Mouse (Mus musculus): ENCODE measurements at regions not wholly inside any gene's neighbourhood (a gene's known extent, or its start where the extent isn't known, plus 50 kb on each side); places are given as distances from the start of the nearest gene placed in this dataset.
"Not testable (repeated sequence)": the region's sequence is repeated elsewhere in the genome, so short reads cannot be mapped to it uniquely, and the experiment has no call there.

DNA sequence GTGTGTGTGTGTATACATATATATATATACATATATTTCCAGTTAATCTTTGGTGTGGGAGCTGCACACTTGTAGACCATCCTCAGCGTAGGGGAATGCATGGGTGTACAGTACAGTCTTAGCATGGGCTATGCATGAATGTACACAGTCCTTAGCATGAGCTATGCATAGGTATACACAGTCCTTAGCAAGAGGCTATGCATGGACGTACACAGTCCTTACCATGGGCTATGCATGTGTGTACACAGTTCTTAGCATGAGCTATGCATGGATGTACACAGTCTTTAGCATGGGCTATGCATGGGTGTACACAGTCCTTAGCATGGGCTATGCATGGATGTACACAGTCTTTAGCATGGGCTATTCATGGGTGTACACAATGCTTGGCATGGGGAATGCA lies 70.5 kb downstream of the Rchy1 start:
- DNase-seq: no peak

GRCm38 (mm10) chr5:91881771-91882170 lies 81.1 kb downstream of the Rchy1 start:
- no peak for DNase-seq

DNA sequence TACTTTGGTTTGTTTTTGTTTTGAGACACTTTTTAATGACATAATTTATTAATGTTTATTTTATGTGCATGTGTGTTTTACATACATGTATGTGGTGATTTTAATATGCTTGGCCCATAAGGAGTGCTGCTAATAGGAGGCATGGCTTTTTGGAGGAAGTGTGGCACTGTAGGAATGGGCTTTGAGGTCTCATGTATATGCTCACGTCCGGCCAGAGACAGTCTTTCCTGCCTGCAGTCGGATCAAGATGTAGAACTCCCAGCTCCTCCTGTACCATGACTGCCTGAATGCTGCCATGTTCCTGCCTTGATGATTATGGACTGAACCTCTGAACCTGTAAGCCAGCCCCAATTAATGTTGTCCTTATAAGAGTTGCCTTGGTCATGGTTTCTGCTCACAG lies 82.6 kb downstream of the Rchy1 start:
- no peak for DNase-seq

DNA sequence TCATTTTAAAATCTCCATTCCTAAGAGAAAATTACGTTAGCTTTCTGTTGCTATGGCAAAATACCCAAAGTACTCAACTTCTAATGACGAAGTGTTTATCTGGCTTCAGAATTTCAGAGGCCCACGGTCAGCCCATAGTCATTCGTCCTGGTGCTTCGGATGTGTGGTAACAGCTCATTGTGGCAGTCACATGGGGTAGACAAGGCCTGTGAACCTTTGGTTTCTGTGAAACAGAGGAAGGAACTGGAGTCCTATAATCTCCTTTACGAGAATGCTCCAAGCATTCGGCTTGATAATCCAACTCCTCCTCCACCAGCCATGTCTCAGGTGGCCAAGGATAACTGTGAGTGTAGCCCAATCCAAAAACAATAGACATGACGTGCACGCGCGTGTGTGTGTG lies 84.2 kb downstream of the Rchy1 start:
- no peak for DNase-seq

- DNase-seq: no peak
These were observed 86.2 kb downstream of the Rchy1 start for GRCm38 (mm10) chr5:91876682-91877031.

- DNase-seq: no peak
These were observed 86.8 kb downstream of the Rchy1 start for GRCm38 (mm10) chr5:91875875-91876681.

- no peak for DNase-seq
These were observed 90.1 kb downstream of the Rchy1 start for GRCm38 (mm10) chr5:91872816-91873215.

DNA sequence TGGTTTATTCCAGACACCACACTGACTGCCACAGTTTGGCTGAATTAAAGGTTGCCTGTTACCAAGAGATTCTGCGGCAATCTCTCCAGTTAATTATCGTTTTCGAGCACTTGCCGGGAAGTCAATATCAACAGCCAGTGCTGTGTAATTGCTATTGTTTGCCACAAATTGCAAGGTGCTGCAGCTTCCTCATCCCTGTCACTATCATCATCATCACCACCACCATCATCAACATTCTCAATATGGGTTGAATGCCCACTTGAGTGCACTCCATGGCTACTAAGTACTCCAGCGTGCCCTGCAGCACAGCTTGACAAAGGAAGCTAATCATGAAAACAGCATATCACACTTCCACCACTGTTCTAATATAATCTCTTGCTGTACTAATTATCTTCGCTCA lies 93.1 kb downstream of the Rchy1 start:
- DNase-seq: no peak

- DNase-seq: peak in 1 of 2 experiments; percentile 8
These were observed 96.7 kb downstream of the Rchy1 start for GRCm38 (mm10) chr5:91866184-91866583.

- DNase-seq: no peak
These were observed 97.5 kb downstream of the Rchy1 start for GRCm38 (mm10) chr5:91865365-91865764.

- DNase-seq: no peak
These were observed 100.0 kb downstream of the Rchy1 start for GRCm38 (mm10) chr5:91862843-91863242.

GRCm38 (mm10) chr5:91862243-91862642 lies 100.6 kb downstream of the Rchy1 start:
- DNase-seq: no peak

DNA sequence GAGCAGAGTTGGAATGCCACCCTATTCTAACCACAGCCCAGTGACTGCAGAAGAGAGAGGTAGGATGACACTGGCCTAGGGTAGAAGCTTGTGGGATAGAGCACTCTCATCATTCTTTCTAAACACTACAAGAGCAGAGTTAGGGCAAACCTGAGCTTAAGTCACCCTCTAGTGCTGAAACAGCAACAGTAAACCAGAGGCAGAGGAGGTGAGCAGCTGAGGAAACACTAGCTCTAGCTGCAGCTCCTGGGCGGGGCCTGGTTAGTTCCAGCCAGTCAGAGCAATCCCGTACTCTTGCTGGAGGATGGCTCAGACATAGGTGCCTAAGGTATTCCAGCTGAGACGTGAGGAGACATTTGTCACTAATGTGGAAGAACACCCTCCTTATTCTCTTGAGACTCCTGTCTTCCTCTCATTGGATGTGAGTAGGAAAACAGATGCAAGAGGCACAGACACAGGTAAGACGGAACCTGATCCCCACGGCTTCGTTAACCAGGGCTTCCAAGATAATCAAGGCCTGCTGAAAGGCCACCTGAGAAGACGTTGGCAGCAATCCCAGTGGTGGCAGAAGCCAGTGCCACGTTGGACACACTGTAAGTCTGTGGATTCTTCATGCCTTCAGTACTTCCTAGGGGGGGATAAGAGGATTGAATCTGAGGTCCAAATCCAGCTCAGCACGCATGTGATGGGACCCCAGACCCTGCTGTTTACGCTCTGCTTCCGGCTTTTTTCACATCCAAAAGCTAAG lies 101.3 kb downstream of the Rchy1 start:
- peak in 1 of 2 experiments; percentile 19 for DNase-seq

- DNase-seq: no peak
These were observed 102.4 kb downstream of the Rchy1 start for GRCm38 (mm10) chr5:91860489-91860888.

GRCm38 (mm10) chr5:91852330-91852729 lies 110.5 kb downstream of the Rchy1 start:
- DNase-seq: no peak

GRCm38 (mm10) chr5:91850862-91851569 lies 111.9 kb downstream of the Rchy1 start:
- not testable (repeated sequence) for DNase-seq

- no peak for DNase-seq
These were observed 112.4 kb downstream of the Rchy1 start for GRCm38 (mm10) chr5:91850440-91850839.

GRCm38 (mm10) chr5:91849533-91849932 lies 113.3 kb downstream of the Rchy1 start:
- no peak for DNase-seq

DNA sequence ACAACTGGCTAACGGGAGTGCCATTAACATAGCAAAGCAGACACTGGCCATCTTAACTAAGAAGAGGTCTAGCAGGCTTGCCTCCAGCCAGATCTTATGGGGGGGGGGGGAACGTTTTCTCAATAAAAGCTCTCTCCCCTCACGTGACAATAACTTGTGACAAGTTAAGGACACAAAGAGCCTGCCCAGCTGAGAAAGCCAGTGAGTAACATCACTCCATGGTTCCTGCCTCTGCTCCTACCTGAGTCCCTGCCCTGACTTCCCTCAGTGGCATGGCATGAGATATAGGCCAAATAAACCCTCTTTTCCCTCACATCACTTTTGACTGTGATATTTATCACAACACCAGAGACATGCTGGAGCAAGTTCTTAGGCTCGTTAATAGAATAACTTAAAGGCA lies 113.8 kb downstream of the Rchy1 start:
- DNase-seq: no peak

- DNase-seq: no peak
These were observed 114.3 kb downstream of the Rchy1 start for GRCm38 (mm10) chr5:91848528-91848927.

DNA sequence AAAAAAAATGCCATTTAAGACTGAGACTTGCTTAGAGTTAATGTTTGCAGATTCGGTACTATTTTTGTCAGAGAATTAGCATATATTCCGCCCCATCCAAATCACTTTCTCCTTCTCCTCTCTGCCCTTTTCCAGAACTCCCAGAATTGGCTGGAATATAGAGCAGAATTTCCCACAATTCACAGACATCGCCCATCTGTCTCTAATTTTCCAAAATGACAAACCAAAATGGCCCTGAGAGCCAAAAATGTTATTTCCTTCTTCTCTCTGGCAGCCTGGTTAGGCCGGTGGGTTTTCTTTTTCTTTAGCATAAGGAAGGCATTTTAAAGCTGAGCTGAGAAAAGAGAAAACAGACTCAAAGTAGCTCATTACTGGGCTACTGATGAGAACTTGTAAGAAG lies 119.8 kb downstream of the Rchy1 start:
- no peak for DNase-seq

DNA sequence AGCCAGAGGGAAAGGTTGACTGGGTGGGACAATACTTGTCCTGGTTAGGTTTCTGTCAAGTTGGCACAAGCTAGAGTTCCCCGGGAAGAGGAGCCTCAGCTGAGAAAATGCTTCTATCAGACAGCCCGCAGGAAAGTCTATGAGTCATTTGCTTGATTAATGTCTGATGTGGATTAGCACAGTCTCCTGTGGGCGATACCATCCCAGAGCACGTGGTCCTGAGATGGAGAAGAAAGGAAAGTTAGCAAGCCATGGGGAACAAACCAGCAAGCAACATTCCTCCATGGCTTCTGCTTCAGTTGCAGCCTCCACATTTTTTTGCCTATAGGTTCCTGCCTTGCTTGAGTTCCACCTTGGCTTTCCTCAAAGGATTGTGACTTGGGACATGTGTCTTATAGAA lies 121.8 kb downstream of the Rchy1 start:
- DNase-seq: peak in 1 of 2 experiments; percentile 2

GRCm38 (mm10) chr5:91828481-91828880 lies 134.4 kb downstream of the Rchy1 start:
- no peak for DNase-seq

Data from adrenal gland, postnatal 36 days (tissue).